Mouse (Mus musculus) testis, postnatal 10 days (tissue): ENCODE measurements around the gene Gm5447.

Experiments used
- DNase-seq: peaks from one replicate; pipeline ENCODE4 v3.0.0; 2021; ENCODE audit warnings: low spot score

The Gm5447 gene

GRCm38 (mm10) chr13:30973501-30974246 lies at the start of gene Gm5447, which contains the start of gene Exoc2:
Gene Gm5447, plus strand, starts transcription at chr13:30974204.
Gene Exoc2, minus strand, starts transcription at chr13:30974093.
- DNase-seq = peak; percentile 87

- DNase-seq = no peak
These were observed 49.7 kb upstream of the Gm5447 start for GRCm38 (mm10) chr13:30924269-30924668.

GRCm38 (mm10) chr13:30929119-30929518 lies 44.9 kb upstream of the Gm5447 start:
- DNase-seq = no peak

- no peak for DNase-seq
These were observed 42.4 kb upstream of the Gm5447 start for GRCm38 (mm10) chr13:30931613-30932012.

GRCm38 (mm10) chr13:30932972-30933371 lies 41.0 kb upstream of the Gm5447 start:
- no peak for DNase-seq

GRCm38 (mm10) chr13:30945788-30946187 lies 28.2 kb upstream of the Gm5447 start:
- no peak for DNase-seq

- peak; percentile 49 for DNase-seq
These were observed 26.9 kb upstream of the Gm5447 start for GRCm38 (mm10) chr13:30947129-30947528.

GRCm38 (mm10) chr13:30947540-30947939 lies 26.5 kb upstream of the Gm5447 start, which contains the start of gene Hus1b:
Gene Hus1b, minus strand, starts transcription at chr13:30947759.
- no peak for DNase-seq

- no peak for DNase-seq
These were observed 24.8 kb upstream of the Gm5447 start for GRCm38 (mm10) chr13:30949181-30949580.

- DNase-seq = no peak
These were observed 22.0 kb upstream of the Gm5447 start for GRCm38 (mm10) chr13:30952044-30952443.

- DNase-seq = no peak
These were observed 20.4 kb upstream of the Gm5447 start for GRCm38 (mm10) chr13:30953580-30953979.

GRCm38 (mm10) chr13:30960714-30961113 lies 13.3 kb upstream of the Gm5447 start:
- no peak for DNase-seq

GRCm38 (mm10) chr13:30961932-30962331 lies 12.1 kb upstream of the Gm5447 start:
- no peak for DNase-seq

- DNase-seq = no peak
These were observed 7.5 kb upstream of the Gm5447 start for GRCm38 (mm10) chr13:30966507-30966911.

GRCm38 (mm10) chr13:30968311-30968710 lies 5.7 kb upstream of the Gm5447 start:
- no peak for DNase-seq

GRCm38 (mm10) chr13:30971047-30971446 lies 3.0 kb upstream of the Gm5447 start:
- no peak for DNase-seq

GRCm38 (mm10) chr13:30972102-30972501 lies 1.9 kb upstream of the Gm5447 start:
- DNase-seq = no peak

- no peak for DNase-seq
These were observed 235 bp downstream of the Gm5447 start for GRCm38 (mm10) chr13:30974247-30974630.

GRCm38 (mm10) chr13:30976536-30977084 lies 2.6 kb downstream of the Gm5447 start:
- DNase-seq = no peak

- no peak for DNase-seq
These were observed 4.2 kb downstream of the Gm5447 start for GRCm38 (mm10) chr13:30978224-30978623.

GRCm38 (mm10) chr13:30981666-30982065 lies 7.7 kb downstream of the Gm5447 start:
- DNase-seq = no peak

GRCm38 (mm10) chr13:30985275-30985597 lies 11.2 kb downstream of the Gm5447 start:
- DNase-seq = no peak

- DNase-seq = peak; percentile 48
These were observed 11.8 kb downstream of the Gm5447 start for GRCm38 (mm10) chr13:30985598-30986466.
